Mouse (Mus musculus) midbrain, embryonic 16.5 days (tissue): ENCODE measurements at regions not wholly inside any gene's neighbourhood (a gene's known extent, or its start where the extent isn't known, plus 50 kb on each side); places are given as distances from the start of the nearest gene placed in this dataset.

ENCODE experiments used
- ATAC-seq: fragments of 200-750 bp; cut with Nextera tagmentation; 2 replicates; pipeline ENCODE4 v1.8.0; 2017; ENCODE audit warnings: moderate TSS enrichment
- H3K27ac ChIP-seq: fragments of 300-500 bp; sonication (generic); 2 replicates; pipeline ENCODE4 v1.5.1; 2014; ENCODE audit warnings: mild to moderate bottlenecking, low read length, mixed read lengths
- H3K27me3 ChIP-seq: fragments of 300-500 bp; sonication (generic); 2 replicates; pipeline ENCODE4 v1.6.1; 2014; ENCODE audit warnings: low read depth, low read length, mixed read lengths; ENCODE audit not compliant: control insufficient read depth, insufficient read depth
- H3K36me3 ChIP-seq: fragments of 300-500 bp; sonication (generic); 2 replicates; pipeline ENCODE4 v1.6.1; 2014; ENCODE audit warnings: mild to moderate bottlenecking, low read length, moderate library complexity, mixed read lengths; ENCODE audit not compliant: control insufficient read depth, insufficient read depth
- H3K4me1 ChIP-seq: fragments of 300-500 bp; sonication (generic); 2 replicates; pipeline ENCODE4 v1.6.1; 2014; ENCODE audit warnings: mild to moderate bottlenecking, low read length, mixed read lengths; ENCODE audit not compliant: control insufficient read depth, insufficient read depth
- H3K4me2 ChIP-seq: fragments of 300-500 bp; sonication (generic); 2 replicates; pipeline ENCODE4 v1.6.1; 2014; ENCODE audit warnings: mild to moderate bottlenecking, low read length, mixed read lengths
- H3K4me3 ChIP-seq: fragments of 300-500 bp; sonication (generic); 2 replicates; pipeline ENCODE4 v1.5.1; 2014; ENCODE audit warnings: low read depth, mild to moderate bottlenecking, low read length, moderate library complexity, mixed read lengths
- H3K9ac ChIP-seq: fragments of 300-500 bp; sonication (generic); 2 replicates; pipeline ENCODE4 v1.6.1; 2014; ENCODE audit warnings: low read depth, low read length, mixed read lengths
- H3K9me3 ChIP-seq: fragments of 300-500 bp; sonication (generic); replicated peaks from 2 replicates; pipeline ENCODE4 v1.6.1; 2014; ENCODE audit warnings: mild to moderate bottlenecking, low read length, mixed read lengths; ENCODE audit not compliant: control insufficient read depth, poor library complexity, severe bottlenecking
- WGBS: fragments of 180-500 bp; shearing (Covaris S2); extraction: QIAGEN DNeasy Blood & Tissue Kit; methylation state at CpG from one replicate; pipeline ENCODE4 v1.1.7; 2014; 5-methylcytosine and 5-hydroxymethylcytosine counted together

GRCm38 (mm10) chr10:43740204-43740865, 161.2 kb downstream of the Qrsl1 start:
- peak overlapping the region; percentile 39 for H3K4me2 ChIP-seq
- peak overlapping the region; percentile 48; the same call in 1 of the 2 replicates for H3K9ac ChIP-seq
- H3K27me3 ChIP-seq = no peaks in the 10 kb centered on the region
- H3K4me3 ChIP-seq = no peak overlapping the region
- 22% methylated on average over 13 of the region's 13 CpGs for WGBS
- peak overlapping the region; percentile 75 for H3K27ac ChIP-seq
- peak; percentile 78 for ATAC-seq
- no peaks in the 10 kb centered on the region for H3K9me3 ChIP-seq
- no peaks in the 10 kb centered on the region for H3K36me3 ChIP-seq
- peaks cover 21% of the 10 kb centered on the region for H3K4me1 ChIP-seq

GRCm38 (mm10) chr10:43741361-43742084, 160.0 kb downstream of the Qrsl1 start:
- no peak for ATAC-seq
- 52% methylated on average over 18 of the region's 18 CpGs for WGBS
- no peaks in the 10 kb centered on the region for H3K27me3 ChIP-seq
- no peak overlapping the region for H3K27ac ChIP-seq
- H3K9ac ChIP-seq = 0 out of 2 replicates have a peak overlapping the region, but pooled peaks have one; percentile 18
- H3K9me3 ChIP-seq = no peaks in the 10 kb centered on the region
- no peaks in the 10 kb centered on the region for H3K36me3 ChIP-seq
- no peak overlapping the region for H3K4me3 ChIP-seq
- peaks cover 21% of the 10 kb centered on the region for H3K4me1 ChIP-seq
- H3K4me2 ChIP-seq = no peak overlapping the region

GRCm38 (mm10) chr10:43742085-43743054, 159.2 kb downstream of the Qrsl1 start:
- H3K9ac ChIP-seq = 0 out of 2 replicates have a peak overlapping the region, but pooled peaks have one; percentile 36
- peak overlapping the region; percentile 7; the same call in 1 of the 2 replicates for H3K4me3 ChIP-seq
- WGBS = 5% methylated on average over 15 of the region's 15 CpGs
- H3K27me3 ChIP-seq = no peaks in the 10 kb centered on the region
- H3K4me2 ChIP-seq = peak overlapping the region; percentile 48
- ATAC-seq = peak; percentile 54
- peaks cover 21% of the 10 kb centered on the region for H3K4me1 ChIP-seq
- H3K36me3 ChIP-seq = no peaks in the 10 kb centered on the region
- H3K9me3 ChIP-seq = no peaks in the 10 kb centered on the region
- 0 out of 2 replicates have a peak overlapping the region, but pooled peaks have one; percentile 40 for H3K27ac ChIP-seq

- no peaks in the 10 kb centered on the region for H3K9me3 ChIP-seq
- H3K4me1 ChIP-seq = peaks cover 21% of the 10 kb centered on the region
- H3K4me3 ChIP-seq = no peak overlapping the region
- H3K9ac ChIP-seq = no peak overlapping the region
- 96% methylated on average over 7 of the region's 7 CpGs for WGBS
- no peaks in the 10 kb centered on the region for H3K36me3 ChIP-seq
- no peaks in the 10 kb centered on the region for H3K27me3 ChIP-seq
- no peak overlapping the region for H3K4me2 ChIP-seq
- no peak for ATAC-seq
- no peak overlapping the region for H3K27ac ChIP-seq
Observed at GRCm38 (mm10) chr10:43743188-43744120, 158.1 kb downstream of the Qrsl1 start.

- ATAC-seq = no peak
- H3K4me2 ChIP-seq = no peak overlapping the region
Observed at GRCm38 (mm10) chr10:43745931-43746630, 155.5 kb downstream of the Qrsl1 start.

GRCm38 (mm10) chr10:43746631-43747001, 154.9 kb downstream of the Qrsl1 start:
- no peak overlapping the region for H3K9ac ChIP-seq
- H3K4me2 ChIP-seq = no peak overlapping the region
- no peak overlapping the region for H3K27ac ChIP-seq
- ATAC-seq = no peak
- peaks cover 6% of the 10 kb centered on the region for H3K4me1 ChIP-seq
- 90% methylated on average over 1 of the region's 1 CpGs for WGBS
- no peaks in the 10 kb centered on the region for H3K9me3 ChIP-seq
- H3K36me3 ChIP-seq = no peaks in the 10 kb centered on the region
- H3K4me3 ChIP-seq = no peak overlapping the region
- no peaks in the 10 kb centered on the region for H3K27me3 ChIP-seq

More at GRCm38 (mm10) chr10:43745931-43746630, 155.5 kb downstream of the Qrsl1 start:
- 78% methylated on average over 8 of the region's 8 CpGs for WGBS
- no peaks in the 10 kb centered on the region for H3K27me3 ChIP-seq
- no peaks in the 10 kb centered on the region for H3K36me3 ChIP-seq
- H3K9me3 ChIP-seq = no peaks in the 10 kb centered on the region
- no peak overlapping the region for H3K9ac ChIP-seq
- H3K27ac ChIP-seq = no peak overlapping the region
- H3K4me3 ChIP-seq = no peak overlapping the region
- peaks cover 10% of the 10 kb centered on the region for H3K4me1 ChIP-seq

- H3K4me1 ChIP-seq = peaks cover 4% of the 10 kb centered on the region
- H3K4me2 ChIP-seq = no peak overlapping the region
- no peaks in the 10 kb centered on the region for H3K36me3 ChIP-seq
- H3K9ac ChIP-seq = no peak overlapping the region
- no peaks in the 10 kb centered on the region for H3K9me3 ChIP-seq
- no peak overlapping the region for H3K27ac ChIP-seq
- no peaks in the 10 kb centered on the region for H3K27me3 ChIP-seq
- no peak overlapping the region for H3K4me3 ChIP-seq
- no peak for ATAC-seq
- WGBS = 91% methylated on average over 4 of the region's 4 CpGs
Observed at GRCm38 (mm10) chr10:43747541-43747940, 154.0 kb downstream of the Qrsl1 start.
